Mouse (Mus musculus) layer of hippocampus, adult 9-11 months (tissue): ENCODE results near the gene Rgcc.

Experiments
- DNase-seq: peaks from one replicate; pipeline ENCODE4 v3.0.0; 2022

The Rgcc gene

DNA sequence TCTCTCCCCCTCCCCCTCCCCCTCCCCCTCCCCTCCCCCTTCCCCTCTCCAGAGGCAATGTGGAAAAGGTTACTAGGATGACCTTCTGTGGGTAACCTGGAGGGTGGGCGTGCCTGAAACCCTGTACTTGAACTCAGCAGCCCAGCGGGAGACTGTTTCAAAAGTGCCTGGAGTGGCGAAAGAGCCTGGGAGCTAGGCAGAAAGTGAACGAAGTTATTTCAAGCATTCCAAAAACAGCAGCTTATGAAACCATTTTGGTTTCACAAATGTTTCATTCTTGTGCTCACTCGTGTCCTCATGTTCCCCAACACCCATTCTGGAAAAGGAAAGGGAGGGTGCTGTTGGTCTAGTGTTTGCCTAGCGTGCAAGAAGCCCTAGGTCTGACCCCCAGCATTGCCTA, 1.6 kb downstream of the Rgcc start:
- no peak for DNase-seq

DNA sequence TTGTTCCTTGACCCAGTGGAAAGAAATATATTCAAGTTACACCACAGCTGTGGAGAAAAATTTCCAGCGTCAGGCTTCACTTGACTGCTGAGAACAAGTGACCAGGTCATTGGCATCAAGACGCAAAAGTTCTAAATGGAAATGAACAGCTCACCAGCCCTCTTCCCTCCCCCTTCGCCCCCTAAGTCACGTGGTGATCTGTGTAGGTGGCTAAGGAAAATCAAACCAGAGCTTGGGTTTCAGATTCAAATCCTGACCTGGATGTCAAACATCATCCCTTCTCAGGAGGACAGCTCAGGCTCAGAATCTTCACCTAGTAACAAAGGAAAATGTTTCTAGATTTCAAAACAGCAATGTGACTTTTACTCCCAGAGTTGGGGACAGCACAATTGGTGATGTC, 2.2 kb downstream of the Rgcc start:
- DNase-seq, result no peak

DNA sequence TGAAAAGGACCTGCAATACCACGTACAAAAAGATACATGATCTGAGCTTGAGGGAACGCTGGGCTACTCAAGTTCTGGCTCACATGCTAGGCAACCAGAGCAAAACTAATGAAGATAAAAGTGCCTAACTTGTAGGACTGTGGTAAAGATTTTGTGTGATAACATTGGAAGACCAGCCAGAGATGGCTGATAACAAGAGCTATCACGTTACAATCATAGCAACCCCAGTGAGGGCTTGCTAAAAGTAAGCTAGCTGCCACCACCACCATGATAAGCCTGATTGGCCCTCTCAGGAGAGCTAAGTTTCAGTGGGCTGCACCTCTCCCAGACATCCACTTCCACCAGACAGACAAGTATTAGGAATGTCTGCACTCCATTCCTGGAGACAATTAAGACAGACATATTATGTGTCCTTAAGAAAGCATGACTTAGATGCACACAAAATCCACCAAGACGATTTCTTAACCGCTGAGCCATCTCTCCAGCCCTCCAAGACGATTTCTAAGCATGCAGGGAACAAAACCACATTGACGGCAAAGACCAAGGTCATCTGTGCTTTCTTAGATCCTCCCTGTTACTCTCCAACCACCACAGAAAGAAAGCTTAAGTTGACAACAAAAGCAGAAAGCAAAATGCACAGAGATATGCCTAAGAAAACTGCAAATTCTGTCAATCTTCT, 3.0 kb downstream of the Rgcc start:
- no peak for DNase-seq

DNA sequence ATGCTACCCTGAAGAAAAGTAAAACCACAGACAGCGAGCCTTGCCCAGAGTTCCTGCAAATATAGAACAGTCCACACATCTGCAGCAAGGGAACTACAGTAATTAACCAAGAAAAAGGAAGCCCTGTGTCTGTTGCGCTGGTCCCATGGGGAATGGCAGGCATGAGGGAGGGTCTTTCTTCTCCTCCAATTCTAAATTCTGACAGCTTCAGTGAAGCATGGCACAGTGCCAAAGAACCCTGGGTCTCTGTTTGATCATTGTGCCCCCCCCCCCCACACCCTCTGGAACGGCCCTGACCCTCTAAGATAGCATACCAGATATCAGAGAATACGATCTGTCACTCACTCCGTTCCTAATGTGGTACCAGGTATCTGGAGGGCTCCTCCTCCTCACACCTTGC, 4.6 kb downstream of the Rgcc start:
- DNase-seq, result no peak

DNA sequence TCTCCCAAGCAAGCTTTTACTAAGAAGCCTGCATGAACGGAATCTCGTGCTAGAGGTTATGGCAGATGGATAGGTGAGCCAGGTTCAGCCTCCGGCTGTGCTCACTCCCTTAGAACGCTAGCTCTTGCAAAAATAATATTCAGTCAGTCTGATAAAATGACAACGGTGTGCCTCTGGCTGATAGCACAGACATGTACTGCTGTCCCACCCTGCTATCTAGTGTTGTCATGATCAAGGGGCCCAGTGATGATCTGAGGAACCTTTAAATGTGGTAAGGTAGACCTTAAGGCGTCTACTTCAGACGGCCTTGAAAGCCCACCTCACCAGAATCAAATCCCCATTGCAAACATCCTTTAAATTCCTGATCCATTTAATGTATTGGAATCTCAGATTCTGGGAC, 5.2 kb downstream of the Rgcc start:
- DNase-seq, result no peak

DNA sequence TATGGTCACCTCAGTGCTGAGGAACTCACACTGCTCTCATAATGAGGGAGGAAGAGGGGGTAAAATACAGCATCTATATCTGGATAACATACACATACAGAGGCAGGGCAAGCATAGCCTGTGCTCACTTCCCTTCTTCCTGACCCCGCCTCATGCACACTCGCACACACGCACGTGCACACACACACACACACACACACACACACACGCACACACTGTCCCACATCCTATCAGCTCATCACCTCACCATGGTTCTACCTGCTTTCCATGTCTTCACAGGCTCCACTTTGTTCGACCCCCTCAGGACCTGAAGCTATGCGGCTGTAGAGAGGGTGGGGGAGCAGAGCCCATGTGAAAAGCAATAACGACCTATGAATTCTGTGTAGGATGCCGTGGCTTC, 5.9 kb downstream of the Rgcc start:
- no peak for DNase-seq

DNA sequence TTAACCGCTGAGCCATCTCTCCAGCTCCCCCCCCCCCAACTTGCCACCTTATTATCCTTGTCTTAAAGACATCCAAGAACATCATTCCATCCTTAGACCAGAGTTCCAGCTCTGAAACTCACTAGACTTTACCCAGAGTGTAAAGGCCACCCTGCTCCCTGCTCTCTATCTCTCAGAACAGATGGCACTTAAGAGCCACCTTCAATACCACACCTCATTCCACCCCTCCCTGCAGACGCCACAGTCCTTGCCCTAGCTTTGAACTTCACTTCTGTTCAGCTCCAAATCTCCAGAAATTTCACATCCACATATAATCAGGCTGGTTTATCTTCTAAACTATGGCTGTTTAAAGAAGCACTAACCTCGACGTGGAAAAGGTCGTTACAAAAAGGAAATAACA, 6.5 kb downstream of the Rgcc start:
- no peak for DNase-seq

DNA sequence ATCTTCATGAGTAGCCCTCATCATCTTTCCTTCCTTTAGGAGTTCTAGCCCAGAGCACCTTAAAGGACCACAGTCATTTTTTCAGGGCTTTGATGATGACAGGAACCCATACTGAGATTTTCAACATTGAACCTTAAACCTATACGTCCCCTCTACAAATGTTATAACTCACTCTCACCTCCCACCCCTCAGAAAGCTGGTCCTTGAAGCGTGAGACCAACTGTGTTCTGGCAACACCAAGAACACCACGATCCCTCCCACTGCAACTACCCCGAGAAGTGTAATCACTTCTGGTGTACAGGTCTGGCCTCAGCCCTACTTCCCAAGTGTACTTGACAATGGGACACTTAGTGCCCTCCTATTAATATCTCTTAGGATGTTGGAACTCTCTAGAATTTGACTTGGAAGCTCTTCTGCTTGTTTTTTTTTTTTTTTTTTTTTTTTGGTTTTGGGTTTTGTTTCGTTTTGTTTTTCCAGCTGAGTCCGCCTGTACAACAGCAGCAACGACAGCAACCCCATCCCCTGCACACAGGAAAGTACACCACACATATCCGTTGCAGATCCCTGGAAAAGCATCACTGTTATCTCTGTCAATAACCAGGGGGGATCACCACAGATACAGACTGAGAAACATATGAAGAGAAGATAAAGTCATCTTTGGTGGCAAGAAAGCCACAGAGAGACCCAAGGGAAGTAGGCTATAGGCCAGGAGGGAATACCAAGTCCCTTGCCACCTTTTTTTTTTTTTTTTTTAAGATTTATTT, 7.2 kb downstream of the Rgcc start:
- DNase-seq, result no peak

DNA sequence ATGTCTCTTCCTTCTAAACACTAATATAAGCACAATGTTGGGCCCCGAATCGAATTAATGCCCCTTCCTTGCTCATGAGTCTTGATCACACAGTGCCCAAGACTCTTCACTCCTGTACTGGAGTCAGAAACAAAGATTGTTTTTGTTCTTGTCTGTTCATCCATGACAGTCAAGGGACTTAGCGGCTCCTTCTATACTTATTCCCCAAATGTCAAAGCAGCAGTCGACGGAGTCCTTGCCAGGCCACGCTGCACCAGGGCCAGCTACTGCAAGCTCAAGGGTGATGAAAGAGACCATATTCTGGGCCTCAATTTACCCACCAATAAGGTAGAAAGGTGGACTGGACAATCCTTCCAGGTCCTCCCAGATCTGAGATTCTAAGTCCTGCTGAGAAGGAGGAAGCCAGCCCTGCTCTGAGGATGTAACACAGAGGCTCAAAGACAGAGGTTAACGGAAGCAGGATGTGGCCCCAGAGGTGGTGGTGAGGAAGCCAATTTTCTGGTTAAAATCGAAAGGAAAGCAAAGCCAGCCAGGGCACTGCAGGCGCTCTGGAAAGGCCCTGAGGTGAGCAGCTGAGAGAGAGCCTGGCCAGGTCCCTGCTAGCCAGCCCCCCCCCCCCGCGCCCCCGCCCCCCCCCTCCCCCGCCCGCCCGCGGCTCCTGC, 8.2 kb downstream of the Rgcc start:
- no peak for DNase-seq

DNA sequence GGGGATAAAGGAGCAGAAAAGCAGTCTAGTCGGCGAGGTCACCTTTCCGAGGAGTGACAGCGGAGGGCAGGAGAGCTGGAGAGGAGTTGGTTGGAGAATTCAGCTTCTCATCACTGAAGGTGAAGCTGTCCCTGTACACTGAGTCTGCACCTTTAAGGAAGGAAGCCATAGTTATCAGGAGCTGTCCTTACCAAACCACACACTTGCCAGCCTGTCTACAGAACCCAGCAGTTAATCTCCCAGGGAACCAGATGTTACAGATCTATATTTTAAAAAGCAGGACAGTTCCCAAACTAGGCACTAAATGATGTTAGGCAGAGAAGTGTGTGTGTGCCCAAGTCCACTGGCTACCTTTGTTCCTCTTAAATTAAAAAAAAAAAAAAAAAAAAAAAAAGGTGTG, 9.8 kb downstream of the Rgcc start:
- DNase-seq, result no peak

DNA sequence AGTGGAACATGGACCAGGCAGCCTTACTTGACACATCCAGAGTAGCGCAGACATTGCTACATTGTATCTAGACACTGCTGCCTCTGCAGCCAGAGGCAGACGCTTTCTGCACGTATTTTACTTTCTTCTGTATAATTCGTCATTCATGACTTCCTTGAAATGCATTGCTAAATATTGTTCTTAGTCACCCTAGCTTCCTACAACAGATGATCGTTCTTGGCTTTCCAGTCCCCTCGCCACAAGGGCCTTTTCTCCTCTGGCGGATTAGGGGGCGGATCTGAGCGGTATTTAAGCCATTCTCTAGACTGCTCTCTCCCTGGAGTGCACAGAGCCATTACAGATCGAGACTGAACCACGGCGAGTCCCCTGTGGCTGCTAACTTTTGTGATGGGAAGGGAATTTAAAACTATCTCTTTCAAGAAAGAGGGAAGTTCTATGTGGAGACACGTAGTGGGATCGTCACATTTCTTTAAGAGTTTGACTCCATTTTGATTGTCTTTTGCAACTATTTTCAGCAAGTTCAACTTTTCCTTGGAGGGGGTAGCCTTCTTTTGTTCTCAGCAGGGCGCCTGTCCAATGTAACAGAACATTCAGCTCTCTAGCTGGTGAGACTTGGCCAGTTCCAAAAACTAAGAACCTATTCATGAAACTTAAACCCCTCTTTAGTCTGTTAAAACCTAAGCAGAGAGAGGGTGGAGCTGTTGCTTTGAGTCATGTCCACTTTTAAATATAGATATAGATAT, 10.6 kb downstream of the Rgcc start:
- no peak for DNase-seq

DNA sequence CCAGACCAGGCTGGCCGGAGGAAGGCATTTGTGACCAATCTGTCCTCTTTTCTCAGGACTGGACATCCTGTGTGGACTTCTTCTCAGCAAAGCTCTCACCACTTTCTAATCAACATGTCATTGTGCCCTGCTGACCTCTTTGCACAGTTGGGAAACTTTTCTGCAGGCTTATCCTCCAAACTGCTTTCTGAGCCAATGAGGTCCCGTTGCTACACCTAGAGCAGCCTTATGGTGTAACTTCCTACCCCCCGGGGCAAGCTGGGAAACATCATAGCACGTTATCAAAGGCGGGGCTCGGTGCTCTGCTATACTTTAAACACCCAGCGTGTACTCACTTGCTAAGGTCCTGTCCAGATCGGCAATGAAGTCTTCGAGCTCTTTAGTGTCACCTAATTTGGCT, 11.5 kb downstream of the Rgcc start:
- no peak for DNase-seq

DNA sequence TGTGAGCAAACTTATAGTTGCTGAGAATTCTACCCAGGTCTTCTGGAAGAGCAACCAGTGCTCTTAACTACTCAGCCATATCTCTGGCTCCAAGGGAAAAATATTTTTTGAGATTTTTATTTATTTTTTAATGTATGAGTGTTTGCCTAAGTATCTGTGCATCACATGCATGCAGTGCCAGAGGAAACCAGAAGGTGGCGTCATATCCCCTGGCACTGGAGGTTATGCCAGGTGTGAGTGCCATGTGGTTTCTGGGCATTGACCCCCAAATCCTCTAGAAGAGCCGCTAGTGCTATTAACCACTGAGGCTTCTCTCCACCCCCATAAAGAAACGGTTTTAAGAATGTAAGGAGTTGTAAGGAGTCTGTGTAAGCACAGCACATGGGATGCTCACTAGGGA, 13.2 kb downstream of the Rgcc start:
- no peak for DNase-seq

DNA sequence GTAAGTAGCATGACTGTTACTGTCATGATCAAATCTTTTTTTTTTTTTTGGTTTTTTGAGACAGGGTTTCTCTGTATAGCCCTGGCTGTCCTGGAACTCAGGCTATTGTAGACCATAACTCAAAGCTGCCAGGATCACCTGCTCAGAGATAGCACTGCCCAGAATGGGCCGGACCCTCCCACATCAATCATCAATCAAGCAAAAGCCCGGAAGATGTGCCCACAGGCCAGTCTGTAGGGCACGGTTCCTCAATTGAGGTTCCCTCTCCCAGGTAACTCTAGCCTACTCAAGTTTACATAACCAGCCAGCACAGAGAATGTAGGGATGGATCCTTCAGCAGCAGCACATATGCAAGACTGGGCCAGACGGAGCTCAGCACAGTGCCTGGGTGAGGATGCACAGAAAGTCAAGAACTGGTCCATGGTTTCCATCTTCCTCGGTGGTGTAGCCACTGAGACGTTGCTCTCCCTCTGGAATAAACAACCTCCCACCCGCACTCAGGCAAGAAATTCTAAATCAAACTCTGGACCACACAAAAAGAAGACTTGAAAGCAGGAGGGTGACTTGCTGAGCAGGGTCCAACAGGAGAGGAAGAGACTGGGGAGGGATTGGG, 14.1 kb downstream of the Rgcc start:
- DNase-seq, result no peak

DNA sequence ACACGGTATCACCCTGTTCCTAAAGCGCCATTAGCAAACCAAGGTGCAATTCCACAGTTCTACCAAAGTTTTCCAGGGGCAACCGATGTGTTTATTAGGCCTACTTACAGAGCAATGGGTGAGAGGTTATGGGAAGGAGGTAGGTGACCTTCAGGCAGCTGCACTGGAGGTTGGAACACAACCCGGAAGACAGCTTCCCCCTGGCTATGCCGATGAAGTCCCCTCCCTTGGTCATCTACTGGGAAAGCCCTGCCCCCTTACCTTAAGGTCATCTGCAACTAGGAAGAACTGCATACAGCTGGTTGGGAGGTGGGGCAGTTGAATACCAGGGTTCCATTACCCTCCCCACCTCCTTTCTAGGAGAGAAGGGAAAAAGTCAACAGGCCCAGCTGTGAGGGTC, 15.9 kb downstream of the Rgcc start:
- DNase-seq, result no peak

DNA sequence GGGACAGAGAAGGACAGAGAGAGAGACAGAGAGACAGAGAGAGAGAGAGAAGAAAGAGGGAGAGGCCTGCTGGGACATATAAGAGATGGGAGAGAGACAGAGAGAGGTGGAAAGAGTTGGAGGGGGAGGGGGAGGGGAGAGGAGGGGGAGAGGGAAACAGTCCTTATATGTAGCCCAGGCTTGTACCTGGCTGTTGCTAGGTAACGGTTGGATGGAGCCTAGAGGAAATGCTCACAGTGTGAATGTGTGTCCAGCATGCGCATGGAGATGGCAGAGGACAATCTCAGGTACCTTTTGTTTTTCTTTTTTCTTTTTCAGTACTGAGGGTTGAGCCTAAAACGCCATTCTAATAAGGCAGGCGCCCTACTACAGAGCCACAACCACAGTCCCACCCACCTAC, 16.8 kb downstream of the Rgcc start:
- no peak for DNase-seq

DNA sequence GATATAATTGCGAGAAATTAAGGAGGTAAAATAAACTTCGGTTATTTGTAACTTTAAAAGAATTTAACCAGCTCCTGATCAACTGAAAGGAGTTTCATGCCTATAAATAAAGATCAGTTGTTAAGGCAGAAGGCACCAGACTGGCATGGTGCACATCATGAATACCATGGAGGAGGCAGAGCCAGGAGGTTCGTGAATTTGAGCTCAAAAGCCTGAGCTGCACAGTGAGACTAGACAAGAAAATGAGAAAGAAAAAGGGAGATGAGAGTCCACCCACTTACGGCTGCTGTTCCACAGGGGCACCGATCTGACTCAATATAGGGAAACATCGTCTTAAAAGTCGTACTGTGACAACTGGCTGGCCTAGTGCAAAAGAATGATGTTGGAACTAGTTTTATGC, 17.5 kb downstream of the Rgcc start:
- DNase-seq, result peak; percentile 45

DNA sequence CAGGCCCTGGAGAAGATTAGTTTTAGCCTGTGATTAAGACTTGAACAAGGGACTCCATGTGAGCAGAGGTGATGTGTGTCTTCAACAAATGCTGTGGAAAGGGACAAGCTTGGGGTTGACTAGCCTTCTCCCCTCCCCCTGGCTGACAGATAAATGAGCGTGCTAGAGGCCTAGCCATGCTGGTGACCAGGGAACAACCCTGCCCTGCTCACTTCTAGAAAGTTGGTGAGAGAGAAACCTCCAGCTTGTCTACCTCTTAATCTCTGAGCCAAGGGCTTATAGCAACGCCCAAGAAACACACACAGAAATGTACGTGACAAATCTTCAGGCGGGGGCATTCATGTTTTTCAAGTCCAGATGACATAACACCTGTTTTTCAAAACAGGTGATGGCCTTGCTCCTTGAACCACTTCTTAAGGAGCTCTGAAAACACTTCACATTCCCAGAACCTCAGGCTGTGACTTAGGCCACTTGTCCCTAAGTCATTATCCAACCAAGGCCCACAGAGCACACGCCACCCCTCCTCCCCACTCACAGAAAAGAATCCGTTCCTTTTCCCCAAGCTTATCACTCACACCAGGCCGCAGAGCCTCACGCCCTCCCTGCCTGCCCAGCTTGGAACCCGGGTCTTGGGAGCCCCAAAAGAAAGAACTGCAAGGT, 19.4 kb downstream of the Rgcc start:
- DNase-seq, result no peak

DNA sequence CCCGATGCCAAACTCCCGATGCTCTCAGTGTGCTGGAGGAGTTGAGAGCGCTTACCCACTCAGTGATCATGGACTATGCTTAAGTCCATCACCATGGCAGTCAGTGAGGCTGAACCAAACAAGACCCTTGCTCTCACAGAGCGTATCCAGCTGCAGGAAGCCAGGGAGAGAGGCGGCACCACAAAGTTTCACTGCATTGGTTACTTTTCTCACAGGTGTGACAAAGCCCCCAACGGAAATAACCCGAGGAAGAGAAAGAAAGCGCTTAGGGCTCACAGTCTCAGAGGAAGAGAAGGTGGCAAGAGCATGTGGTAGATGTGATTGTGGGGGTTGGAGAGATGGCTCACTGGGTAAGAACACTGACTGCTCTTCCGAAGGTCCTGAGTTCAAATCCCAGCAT, 21.0 kb downstream of the Rgcc start:
- no peak for DNase-seq

DNA sequence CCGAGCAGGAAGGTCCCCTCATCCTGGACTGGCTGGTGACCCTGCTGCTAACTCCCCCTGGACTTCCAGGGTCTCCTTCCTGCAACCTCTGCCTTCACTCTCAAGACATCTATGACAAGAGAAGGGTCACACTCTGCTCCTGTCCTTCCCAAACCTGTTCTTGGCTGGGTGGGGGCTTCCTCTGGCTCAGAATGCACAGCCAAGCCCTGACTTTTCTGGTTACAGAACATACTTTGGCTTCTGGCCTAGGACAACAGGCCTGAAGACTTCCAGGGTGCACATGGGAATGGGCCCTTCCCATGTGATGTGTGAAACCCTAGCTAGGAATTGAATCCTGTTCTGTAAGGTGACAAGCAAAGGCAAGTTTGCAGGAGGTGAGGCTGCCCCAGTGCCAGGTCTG, 22.0 kb downstream of the Rgcc start:
- DNase-seq, result no peak

DNA sequence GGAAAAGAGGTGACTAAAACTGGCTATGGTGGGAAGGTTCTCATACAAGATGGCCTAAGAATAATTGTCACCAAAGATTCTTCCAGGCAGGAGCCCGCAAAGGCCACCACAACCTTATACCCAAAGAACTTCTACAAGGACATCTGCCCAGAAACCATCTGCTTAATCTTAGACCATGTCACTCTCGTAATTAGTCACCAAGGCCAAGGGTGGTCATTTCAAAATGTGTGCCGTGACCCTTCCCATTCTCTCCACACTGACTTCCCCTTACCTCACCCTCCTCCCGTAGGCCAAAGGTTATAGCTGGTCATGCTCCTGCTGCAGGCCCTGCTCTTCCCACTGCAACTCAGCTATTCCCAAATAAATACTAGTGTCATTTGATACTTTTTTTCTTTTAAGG, 22.5 kb downstream of the Rgcc start:
- no peak for DNase-seq

DNA sequence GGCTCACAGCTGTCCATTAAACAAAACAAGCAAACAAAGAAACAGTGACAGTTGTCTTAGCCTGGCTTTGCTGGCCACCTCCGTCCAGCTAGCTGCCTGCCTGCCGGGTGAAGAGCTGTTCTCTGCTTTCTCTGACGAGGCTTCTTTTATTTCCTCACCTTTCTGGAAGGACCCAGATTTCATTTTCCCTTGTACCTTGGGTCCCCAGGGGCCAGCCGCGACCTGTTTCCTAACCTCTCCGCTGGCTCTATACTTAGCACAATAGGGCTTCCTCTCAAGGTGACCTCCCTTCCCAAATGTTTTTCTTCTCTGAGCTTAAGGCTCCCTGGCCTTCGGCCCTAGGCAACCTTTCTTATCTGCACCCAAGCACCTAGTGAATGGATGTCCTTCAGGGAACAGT, 23.5 kb downstream of the Rgcc start:
- DNase-seq, result no peak
